Mouse (Mus musculus) CH12.LX (cell line): ENCODE measurements around the gene Thrb.

Experiments used
- CHD1 ChIP-seq: IDR thresholded peaks from 2 replicates; pipeline ENCODE4 v1.6.1; 2012; ENCODE audit warnings: low read depth, low read length, improper control_type of control experiment, inconsistent platforms
- CTCF ChIP-seq, 2 experiments: IDR thresholded peaks in 1 of 2; conservative IDR thresholded peaks in 1 of 2; 2 replicates each; pipeline ENCODE4 v1.5.1; 2011 to 2012; ENCODE audit warnings: low read depth in 2 of 2, low read length in 2 of 2, improper control_type of control experiment in 1 of 2, inconsistent platforms in 1 of 2, mild to moderate bottlenecking in 1 of 2, moderate library complexity in 1 of 2
- GABPA ChIP-seq: IDR thresholded peaks from 2 replicates; pipeline ENCODE4 v1.6.1; 2012; ENCODE audit warnings: low read depth, low read length, improper control_type of control experiment, inconsistent platforms; ENCODE audit not compliant: insufficient replicate concordance
- MAFK ChIP-seq: IDR thresholded peaks from 2 replicates; pipeline ENCODE4 v1.6.1; 2011; ENCODE audit warnings: low read length, improper control_type of control experiment; ENCODE audit not compliant: insufficient replicate concordance
- USF1 ChIP-seq: IDR thresholded peaks from 2 replicates; pipeline ENCODE4 v1.6.1; 2014; ENCODE audit warnings: low read depth, mild to moderate bottlenecking, inconsistent platforms, low read length, improper control_type of control experiment

DNA sequence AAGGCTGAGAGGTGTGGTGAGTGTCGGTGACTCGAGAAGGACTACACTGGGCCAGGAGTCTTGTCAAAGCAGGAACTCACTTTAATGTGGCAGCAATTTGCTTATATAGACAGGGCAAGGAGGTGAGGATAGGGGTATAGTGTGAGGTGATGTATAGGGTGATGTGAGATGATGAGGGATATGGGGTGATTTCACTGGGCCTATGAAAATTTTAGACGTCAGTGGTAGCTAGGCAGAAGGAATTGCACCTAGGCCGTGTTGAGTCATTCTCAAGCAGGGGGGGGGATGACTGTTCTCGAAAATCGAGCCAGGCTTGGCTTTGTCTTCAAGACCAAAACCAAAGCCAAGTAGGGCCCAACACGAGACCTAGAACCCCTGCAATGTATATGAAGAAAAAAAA is 162.7 kb downstream of the Thrb start:
- TF ChIP-seq CTCF (conservative IDR thresholded peaks at IDR 0.05 in 1 of 2, IDR thresholded peaks at IDR 0.05 in 1 of 2; ENCODE audit: low read depth in 2 of 2, low read length in 2 of 2) (no peak), USF1 (no peak), GABPA (no peak), MAFK (no peak), CHD1 (no peak)
